Mouse (Mus musculus) kidney, postnatal 10 days (tissue): ENCODE results near the gene Anapc5.

Experiments used
- DNase-seq: peaks from one replicate; pipeline ENCODE4 v3.0.0; 2021; ENCODE audit warnings: mixed read lengths

Gene Anapc5

GRCm38 (mm10) chr5:122767283-122767682 lies 53.9 kb downstream of the Anapc5 start:
- DNase-seq: no peak

GRCm38 (mm10) chr5:122764032-122764464 lies 57.1 kb downstream of the Anapc5 start:
- peak; percentile 68 for DNase-seq

GRCm38 (mm10) chr5:122763271-122764031 lies 57.7 kb downstream of the Anapc5 start:
- DNase-seq: no peak

- DNase-seq: peak; percentile 58
Observed at GRCm38 (mm10) chr5:122756680-122757079, 64.5 kb downstream of the Anapc5 start.

- DNase-seq: no peak
Observed at GRCm38 (mm10) chr5:122756144-122756543, 65.0 kb downstream of the Anapc5 start.

- no peak for DNase-seq
Observed at GRCm38 (mm10) chr5:122755620-122756019, 65.5 kb downstream of the Anapc5 start.

GRCm38 (mm10) chr5:122754477-122754876 lies 66.7 kb downstream of the Anapc5 start:
- no peak for DNase-seq

GRCm38 (mm10) chr5:122747950-122748349 lies 73.2 kb downstream of the Anapc5 start:
- DNase-seq: peak; percentile 48

- DNase-seq: no peak
Observed at GRCm38 (mm10) chr5:122743880-122744422, 77.2 kb downstream of the Anapc5 start.
